Mouse (Mus musculus) cerebellum, adult 2 months (tissue): ENCODE results near the gene Tac4.

Source experiments
- CTCF ChIP-seq: fragments of 200-500 bp; IDR thresholded peaks from 2 replicates; pipeline ENCODE4 v1.5.1; 2011; ENCODE audit warnings: low read depth, mild to moderate bottlenecking, control low read depth, low read length, moderate library complexity, borderline replicate concordance; ENCODE audit not compliant: insufficient read depth
- POLR2A ChIP-seq: fragments of 200-500 bp; IDR thresholded peaks from 2 replicates; pipeline ENCODE4 v1.6.1; 2011; ENCODE audit warnings: low read length, control low read depth, borderline replicate concordance; ENCODE audit not compliant: insufficient read depth

GRCm38 (mm10) chr11:95293017-95293624, 31.8 kb downstream of the Tac4 start:
- no peak for TF ChIP-seq POLR2A
- TF ChIP-seq CTCF, result no peak
